Mouse (Mus musculus) adrenal gland, postnatal 4 days (tissue): ENCODE data around the gene Wnt7b. TPM values are rescaled to one million over a fixed set of nuclear protein-coding genes. Genes with fewer than 3 reads are reported as not detected.

Source experiments
- DNase-seq, 2 experiments: peaks; one replicate each; pipeline ENCODE4 v3.0.0; 2021 to 2022; ENCODE audit warnings: low spot score in 2 of 2, mixed read lengths in 2 of 2
- long read RNA-seq, 2 experiments: library from polyadenylated mRNA; stranded (forward); transcript quantifications; one replicate each; pipeline ENCODE4 v2.0.0; 2021
- total RNA-seq, 2 experiments: library from RNA; stranded (reverse); gene quantifications; 2 replicates each; pipeline ENCODE4 v1.2.3; 2021

Wnt7b gene
- total RNA-seq = 1 to 10 TPM in 1 of 2 experiments, under 1 TPM in 1; 0.40 to 1.8 TPM
- long read RNA-seq, experiment 1, partial matches to known transcripts = 0 of 1 reads
- long read RNA-seq, experiment 1, other reads (novel, unspliced or antisense) = 1 of 1 reads
- long read RNA-seq, experiment 2, partial matches to known transcripts = 0 of 2 reads
- long read RNA-seq, experiment 2, other reads (novel, unspliced or antisense) = 1 of 2 reads

GRCm38 (mm10) chr15:85582356-85582910 lies at the start of gene Wnt7b:
Gene Wnt7b (minus strand): TSS chr15:85582473.
- no peak for DNase-seq

- no peak for DNase-seq
Observed at GRCm38 (mm10) chr15:85631591-85631990, 49.3 kb upstream of the Wnt7b start.

GRCm38 (mm10) chr15:85629924-85630545 lies 47.8 kb upstream of the Wnt7b start:
- no peak for DNase-seq

DNA sequence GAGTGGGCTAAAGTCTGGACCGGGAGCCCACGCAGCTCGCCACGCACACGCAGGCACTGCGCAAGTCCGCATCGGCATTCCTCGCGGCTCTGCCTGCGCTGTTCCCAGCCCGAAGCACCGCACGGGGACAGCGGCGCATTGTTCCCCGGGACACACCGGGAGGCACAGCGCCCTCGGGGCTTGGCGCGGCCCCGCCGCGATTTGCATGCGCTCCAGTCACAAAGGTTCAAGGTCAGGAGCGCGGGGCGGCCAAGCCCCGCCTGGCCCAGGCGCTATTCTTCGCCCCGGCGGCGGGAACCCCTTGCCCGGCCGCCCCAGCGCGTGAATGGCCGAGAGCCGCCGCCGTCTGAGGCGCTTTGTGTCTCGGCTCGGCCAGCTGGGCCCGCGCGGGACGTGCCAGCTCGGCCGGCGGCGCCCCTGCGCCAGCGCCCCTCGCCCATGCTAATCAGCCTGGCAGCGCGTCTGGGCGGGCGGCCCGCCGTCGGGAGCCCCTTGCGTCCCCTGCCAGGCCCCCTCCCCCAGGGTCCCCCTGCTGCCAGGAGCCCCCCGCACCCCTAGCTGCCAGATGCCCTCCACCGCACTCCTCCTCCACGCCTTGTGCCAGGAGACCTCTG lies 43.5 kb upstream of the Wnt7b start:
- DNase-seq = no peak

DNA sequence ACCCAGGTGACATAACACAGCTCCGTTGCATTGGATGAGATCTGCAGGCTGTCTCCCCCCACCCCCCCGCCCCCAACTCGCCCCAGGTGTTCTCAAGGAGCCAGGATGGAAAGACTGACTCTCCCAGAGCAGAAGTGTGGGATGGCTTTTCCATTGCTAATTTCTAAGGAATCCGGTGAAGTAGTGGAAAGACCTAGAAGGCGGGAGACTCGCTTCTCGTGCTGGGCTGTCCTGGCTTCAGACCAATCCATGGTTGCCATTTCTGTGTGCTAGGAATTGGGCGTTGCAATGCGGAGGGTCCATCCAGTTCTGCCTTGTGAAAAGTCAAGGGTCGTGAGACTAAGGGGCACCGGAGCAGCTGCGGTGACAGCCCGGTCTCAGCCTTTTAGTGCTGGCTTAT lies 39.9 kb upstream of the Wnt7b start:
- no peak for DNase-seq

DNA sequence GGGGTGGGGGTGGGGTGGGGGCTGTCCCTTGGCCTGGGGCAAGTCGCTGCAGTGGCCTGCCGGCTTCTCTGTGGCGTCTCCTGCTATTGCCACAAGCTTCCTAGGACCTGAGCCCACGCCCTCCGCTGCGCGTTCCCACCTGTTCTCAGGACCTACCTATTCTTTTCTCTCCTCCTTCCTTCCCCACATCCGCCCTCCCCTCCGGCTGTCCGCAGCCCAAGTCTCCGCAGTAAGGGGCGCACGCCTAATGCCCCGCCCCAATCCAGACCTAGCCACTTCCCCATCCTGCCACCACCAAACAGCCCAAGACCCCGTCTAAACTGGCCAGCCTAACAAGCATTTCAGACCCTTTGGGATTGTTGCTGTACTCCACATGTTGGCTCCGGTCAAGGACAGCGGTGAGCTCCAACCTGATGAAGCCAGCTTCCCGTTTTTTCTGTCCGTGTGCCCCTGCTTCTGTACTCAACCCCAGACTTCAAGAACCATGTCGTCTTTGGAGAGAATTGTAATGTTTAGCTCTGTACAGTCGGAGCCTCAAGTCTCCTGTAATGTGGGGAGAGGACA lies 33.3 kb upstream of the Wnt7b start:
- no peak for DNase-seq

DNA sequence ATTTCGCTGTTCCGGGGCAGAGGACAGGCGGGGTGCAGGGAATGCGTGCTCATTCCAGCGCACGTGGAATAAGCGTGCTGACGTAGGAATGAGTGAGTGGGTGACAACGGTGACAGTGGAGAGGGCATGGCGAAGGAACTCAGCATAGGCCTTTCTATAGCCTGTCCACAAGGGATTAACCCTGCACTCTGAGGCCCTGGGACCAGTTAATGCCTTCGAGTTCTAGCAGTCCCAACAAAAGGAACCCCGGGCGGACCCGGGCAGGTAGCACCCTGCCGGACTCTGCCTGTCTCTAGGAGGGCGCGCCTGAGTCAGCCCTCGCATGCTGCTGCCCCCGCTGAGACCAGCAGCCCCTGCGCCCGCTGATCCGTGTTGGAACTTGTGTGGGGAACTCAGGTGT lies 32.8 kb upstream of the Wnt7b start:
- DNase-seq = no peak

DNA sequence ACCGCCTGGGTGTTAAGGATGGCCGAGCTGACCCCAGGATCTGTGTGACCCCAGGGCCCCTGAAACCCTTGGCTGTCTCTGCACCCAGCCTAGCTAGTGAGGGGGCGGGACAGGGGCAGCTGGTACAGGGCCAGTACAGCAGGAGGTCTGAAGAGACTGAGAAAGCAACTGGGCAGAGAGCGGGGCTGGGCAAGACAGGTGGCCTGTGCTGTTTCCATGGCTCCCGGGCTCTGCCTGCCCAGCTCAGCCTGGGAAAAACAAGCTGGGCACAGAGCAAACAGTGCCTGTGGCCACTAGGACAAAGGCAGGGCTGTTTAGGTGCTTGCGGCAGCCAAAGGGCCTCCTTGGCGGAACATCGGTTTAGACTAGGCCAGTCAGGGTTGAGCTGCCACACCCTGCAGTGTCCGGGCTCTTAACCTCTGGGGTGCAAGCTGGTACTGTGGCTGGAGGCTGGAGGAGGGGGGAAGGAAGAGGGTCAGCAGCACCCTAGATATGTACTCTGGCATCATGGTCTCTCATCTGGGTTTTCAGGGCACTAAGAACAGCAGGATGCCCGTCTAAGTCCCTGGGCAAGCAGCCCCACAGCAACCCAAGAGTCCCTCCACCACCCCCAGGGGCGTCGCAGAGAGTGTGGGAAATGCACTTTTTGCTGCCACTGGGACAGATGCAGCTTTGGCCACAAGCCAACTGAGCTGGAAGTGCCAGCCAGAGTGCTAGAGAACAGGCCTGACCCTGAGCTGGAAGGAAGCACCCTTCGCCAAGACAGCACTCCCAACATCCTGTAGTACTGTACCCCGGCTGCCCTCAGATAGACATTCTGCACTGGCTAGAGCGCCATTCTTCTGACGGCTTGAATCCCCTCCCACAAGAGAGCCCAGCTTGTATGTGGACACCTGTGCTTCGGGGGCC lies 31.3 kb upstream of the Wnt7b start:
- DNase-seq = no peak

DNA sequence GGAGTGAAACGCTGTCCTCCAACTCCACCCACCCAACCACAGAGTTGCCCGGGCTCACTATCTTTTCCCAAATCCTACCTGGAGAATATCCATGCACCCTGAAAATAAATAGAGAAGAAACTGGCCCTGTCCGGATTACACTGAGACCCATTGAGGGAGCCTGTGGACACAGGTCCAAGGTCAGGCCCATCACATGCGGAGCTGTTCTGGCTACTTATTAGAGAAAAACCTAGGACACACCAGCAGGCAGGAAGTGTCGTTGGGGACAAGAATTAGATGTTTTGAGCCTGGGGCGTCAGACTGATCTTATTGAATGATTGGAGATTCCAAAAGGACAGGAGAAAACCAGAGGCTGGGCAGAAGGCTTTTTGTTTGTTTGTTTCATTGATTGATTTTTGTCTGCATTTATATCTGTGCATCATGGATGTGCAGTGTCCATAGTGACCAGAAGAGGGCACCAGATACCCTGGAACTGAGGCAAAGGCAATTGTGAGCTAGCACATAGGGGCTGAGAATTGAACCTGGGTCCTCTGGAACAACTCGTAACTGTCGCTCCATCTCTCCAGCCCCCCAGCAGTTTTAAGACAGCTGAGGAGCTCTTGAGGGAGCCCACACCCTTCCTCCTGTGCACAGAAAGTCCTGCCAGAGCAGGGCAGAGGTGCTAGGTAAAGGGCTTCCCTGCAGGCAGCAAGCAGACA lies 30.5 kb upstream of the Wnt7b start:
- DNase-seq = no peak

GRCm38 (mm10) chr15:85611701-85612520 lies 29.6 kb upstream of the Wnt7b start:
- no peak for DNase-seq

- DNase-seq = peak; percentile 56 to 76
Observed at GRCm38 (mm10) chr15:85610618-85611218, 28.4 kb upstream of the Wnt7b start.

DNA sequence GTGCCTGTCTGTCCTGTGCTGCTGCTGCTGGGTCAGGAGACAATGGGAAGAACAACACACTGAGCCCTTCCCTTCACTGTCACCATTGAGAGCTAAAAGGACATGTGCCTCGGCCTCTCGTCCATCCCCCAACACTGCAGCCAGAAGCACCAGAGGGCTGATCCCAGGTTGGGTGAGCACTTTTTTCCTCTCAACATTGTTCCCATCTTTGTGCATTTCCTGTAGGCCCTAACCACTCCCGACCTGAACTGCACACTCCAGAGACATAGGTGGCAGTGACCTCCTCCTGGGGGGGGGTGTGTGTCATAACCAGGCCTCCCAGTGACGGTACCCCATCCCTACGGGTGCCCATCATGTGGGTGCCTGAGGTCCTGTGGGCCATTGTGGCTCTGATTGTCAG lies 27.8 kb upstream of the Wnt7b start:
- DNase-seq = no peak

GRCm38 (mm10) chr15:85609266-85610004 lies 27.2 kb upstream of the Wnt7b start:
- DNase-seq = no peak

DNA sequence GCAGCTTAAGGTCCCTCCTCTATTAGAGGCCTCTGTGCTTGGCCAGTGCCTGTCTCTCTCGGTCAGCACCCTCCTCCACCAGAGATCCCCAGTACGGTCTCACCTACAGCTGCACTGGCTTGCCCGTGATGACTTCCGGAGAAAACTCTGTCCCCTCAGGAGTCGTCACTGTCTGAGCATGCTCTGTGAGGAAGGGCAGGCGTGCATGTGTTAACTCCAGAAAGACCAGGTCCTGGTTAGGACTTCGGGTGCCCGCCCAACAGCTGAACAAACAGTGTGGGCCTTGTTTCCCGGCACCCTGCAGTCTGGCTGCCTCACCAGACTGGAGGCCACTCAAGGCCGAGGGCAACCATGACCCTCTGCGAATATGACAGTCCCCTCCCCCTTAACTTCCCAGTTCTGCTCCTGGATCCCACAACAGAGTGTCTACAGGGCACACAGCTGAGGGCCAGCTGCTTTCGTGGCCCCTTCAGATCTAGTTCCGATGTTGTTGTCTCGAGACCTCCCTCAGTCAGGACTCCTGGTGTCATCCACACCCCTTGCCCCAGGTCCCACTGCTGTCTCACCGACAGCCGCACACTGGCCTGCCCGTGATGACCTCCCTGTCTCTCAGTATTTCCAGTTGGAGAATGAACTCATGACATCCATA lies 23.8 kb upstream of the Wnt7b start:
- DNase-seq = no peak

GRCm38 (mm10) chr15:85604938-85605337 lies 22.7 kb upstream of the Wnt7b start:
- DNase-seq = no peak

- no peak for DNase-seq
Observed at GRCm38 (mm10) chr15:85604507-85604906, 22.2 kb upstream of the Wnt7b start.

GRCm38 (mm10) chr15:85603422-85603821 lies 21.1 kb upstream of the Wnt7b start:
- DNase-seq = no peak

DNA sequence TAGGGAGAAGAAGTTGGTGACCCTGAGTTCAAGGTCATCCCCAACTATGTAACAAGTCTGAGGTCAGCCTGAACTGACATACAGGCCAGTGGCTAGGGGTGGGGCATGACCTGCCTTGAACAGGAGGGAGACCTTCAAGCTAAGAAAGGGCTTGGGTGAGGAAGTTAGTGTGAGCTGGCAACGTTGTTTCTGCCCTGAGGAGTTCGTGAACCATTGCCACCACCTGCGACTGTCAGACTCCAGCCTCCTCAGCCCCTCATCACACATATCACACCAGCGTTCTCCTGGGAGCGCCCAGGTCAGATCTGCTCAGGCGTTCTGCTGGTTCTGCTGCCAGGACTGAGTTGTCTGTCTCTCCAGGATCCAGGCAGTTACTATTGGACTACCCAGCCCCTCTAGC lies 20.5 kb upstream of the Wnt7b start:
- DNase-seq = no peak
